Mouse (Mus musculus): Measurements from ENCODE around the gene Prkacb. TPM values are rescaled to one million over a fixed set of nuclear protein-coding genes. Genes with fewer than 3 reads are reported as not detected.

The Prkacb gene
- polyA plus RNA-seq, 1 experiment from 2014 or later = 76.2 TPM

DNA sequence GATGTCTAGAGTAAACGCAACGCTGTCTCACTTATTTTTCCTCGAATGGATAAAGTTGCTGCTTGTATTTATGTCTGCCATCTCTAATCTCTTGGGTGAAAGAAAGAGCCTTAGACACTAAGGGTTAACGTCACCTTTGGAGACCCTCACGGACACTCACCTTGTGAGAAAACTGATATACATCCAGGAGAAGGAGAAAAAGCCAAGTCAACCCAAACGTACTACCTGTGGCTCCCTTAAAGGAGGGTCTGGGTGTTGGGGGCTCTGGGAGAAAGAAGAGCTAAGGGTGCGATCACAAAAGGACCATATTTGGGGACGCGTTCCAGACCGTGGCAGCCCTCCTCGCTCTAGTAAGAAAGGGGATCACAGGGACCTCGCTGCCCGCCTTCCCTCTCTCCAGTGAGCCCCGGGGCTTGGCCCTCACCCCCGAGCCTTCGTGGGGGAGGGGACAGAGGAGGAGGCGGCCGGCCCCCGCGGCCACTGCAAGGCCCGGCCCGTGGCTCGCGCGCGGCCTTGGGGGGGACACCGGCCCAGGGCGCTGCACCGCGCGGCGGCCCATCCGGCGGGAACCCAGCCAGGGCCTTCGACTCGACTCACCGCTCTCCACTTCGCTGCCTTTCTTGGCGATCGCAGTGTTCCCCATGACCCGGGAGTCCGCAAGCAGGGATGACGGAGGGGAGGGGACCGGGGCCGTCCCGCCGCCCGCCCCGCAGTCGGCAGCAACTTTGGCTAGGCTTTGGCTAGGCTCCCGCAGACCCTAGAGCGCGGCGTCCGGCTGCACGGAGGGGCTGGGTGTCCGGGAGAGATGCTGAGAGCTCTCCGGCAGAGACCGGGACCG lies 530 bp downstream of the Prkacb start:
- Histone ChIP-seq H3K36me3 (peaks cover 13% of the 10 kb centered on the region), H3K4me1 (peaks cover 13% of the 10 kb centered on the region; the same call in 1 of the 2 replicates), H3K27me3 (ENCODE audit: low read depth, poor library complexity, severe bottlenecking) (no peaks in the 10 kb centered on the region), H3K9me3 (replicated peaks) (no peaks in the 10 kb centered on the region), H3K27ac (peak overlapping the region; percentile 97), H3K4me3 (peak overlapping the region; percentile 95)
- under 1% methylated on average over 53 of the region's 60 CpGs for WGBS
- peak; percentile 75 for DNase-seq (ENCODE audit: low spot score)

DNA sequence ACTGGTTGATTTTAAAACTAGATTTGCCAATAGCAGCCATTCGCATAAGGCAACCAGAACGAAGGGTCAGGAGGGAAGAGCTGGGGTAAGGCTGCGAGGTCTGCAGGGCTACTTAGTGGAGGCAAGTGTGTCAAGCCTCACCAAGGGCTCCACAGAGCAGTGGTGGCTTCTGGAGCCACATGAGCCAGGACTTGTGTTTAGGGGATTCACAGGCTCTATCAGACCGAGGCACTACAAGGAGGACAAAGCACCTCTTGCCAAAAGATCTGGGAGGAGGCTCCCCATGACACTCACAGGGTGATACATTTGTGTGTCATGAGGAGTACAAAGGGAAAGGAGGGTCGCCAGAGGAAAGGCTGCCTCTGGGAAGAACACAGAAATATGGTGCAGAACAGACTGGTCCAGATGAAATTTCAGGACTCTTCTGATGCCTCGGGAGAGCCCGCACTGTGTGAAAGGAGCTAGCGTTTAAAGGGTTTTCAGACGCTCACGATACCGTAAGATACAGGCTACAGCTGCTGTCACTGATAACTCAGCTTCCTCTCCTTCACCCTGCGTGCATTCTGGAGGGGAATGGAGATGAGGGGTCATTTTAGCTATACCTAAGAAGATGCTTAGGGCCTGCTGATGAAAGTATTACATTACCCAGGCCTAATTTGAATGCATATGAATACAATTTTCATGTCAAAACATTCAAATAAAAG lies 19.1 kb downstream of the Prkacb start:
- Histone ChIP-seq H3K9me3 (replicated peaks) (no peaks in the 10 kb centered on the region), H3K27ac (no peak overlapping the region), H3K4me1 (no peaks in the 10 kb centered on the region), H3K36me3 (peaks cover 20% of the 10 kb centered on the region), H3K4me3 (no peak overlapping the region), H3K27me3 (ENCODE audit: low read depth, poor library complexity, severe bottlenecking) (no peaks in the 10 kb centered on the region)
- no peak for DNase-seq (ENCODE audit: low spot score)
- 89% methylated on average over 12 of the region's 12 CpGs for WGBS

DNA sequence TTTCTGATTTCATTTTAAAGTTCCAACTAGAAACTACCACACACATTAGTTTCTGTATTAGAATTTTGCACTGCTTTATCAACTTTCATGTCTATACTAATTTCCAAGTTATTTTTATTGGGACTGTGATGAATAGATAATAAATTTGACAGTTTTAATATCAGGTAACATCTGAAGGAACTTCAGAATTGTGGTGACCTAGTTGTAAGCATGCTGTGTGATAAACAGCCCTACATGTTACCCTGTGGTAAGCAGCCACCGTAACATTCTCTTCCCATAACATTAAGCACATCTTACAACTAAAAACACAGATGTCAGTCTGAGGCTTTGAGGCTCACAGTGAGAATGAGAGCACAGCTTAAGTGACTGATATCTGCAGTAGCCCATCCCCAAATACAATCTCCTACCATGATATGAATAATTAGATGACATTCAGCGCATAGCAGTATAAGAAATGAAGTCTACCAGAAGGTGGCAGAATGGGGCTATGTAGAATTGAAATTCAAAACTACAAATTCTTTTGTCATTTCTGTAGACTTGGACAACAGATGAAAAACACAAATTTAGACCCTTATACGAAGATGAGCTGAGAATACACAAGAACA lies 20.5 kb downstream of the Prkacb start:
- no peak for DNase-seq (ENCODE audit: low spot score)
- Histone ChIP-seq H3K27me3 (ENCODE audit: low read depth, poor library complexity, severe bottlenecking) (no peaks in the 10 kb centered on the region), H3K4me3 (no peak overlapping the region), H3K27ac (no peak overlapping the region), H3K36me3 (peaks cover 24% of the 10 kb centered on the region), H3K4me1 (no peaks in the 10 kb centered on the region), H3K9me3 (replicated peaks) (no peaks in the 10 kb centered on the region)
- 94% methylated on average over 3 of the region's 3 CpGs for WGBS

DNA sequence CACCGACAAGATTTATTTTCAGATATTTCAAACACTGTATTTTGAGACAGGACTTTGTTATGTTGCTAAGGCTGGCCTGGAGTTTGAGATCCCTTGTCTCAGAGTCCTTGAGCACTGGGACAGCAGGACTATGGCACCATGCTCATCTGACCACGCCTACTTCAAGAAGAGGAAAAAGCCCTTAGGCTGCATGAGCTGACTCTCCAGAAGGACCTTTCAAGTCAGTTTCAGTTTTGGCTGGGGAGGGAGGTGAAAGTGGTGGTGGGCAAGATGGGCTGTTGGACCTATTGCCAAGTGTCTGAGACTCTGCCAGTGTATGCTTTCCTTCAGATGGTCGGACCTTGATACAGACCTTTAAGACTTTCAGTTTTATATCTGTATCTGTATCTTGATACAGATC lies 28.6 kb downstream of the Prkacb start:
- WGBS = 80% methylated on average over 3 of the region's 3 CpGs
- Histone ChIP-seq H3K27me3 (ENCODE audit: low read depth, poor library complexity, severe bottlenecking) (no peaks in the 10 kb centered on the region), H3K27ac (no peak overlapping the region), H3K9me3 (replicated peaks) (no peaks in the 10 kb centered on the region), H3K4me3 (no peak overlapping the region), H3K36me3 (0 out of 2 replicates have a peak, but pooled peaks cover 7% of the 10 kb centered on the region), H3K4me1 (peaks cover 13% of the 10 kb centered on the region; the same call in 1 of the 2 replicates)
- DNase-seq (ENCODE audit: low spot score) = no peak

DNA sequence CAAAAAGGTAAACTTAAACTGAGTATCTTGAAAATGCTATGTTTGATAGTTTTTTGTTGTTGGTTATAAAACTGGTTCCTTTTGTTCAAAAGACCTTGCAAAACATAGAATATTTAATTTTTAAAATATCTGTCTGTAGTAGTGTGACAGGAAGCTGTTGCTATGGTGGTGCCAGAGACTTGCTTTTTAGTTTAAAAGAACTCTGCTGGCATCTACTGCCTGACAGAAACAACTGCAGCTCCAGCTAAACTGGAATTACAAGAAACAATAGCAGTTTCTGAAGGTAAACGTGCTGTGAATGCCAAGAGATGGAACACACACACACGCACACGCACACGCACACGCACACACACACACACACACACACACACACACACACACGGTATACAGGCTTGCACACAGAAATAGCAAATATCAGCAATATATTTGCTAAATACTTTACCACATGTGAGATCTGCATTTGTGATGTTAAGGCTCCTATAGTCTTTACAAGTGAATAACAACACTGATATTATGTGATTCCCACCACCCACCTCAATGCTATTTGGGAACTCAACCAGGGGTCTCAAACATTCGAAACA lies 29.1 kb downstream of the Prkacb start:
- Histone ChIP-seq H3K27ac (no peak overlapping the region), H3K4me3 (no peak overlapping the region), H3K36me3 (0 out of 2 replicates have a peak, but pooled peaks cover 7% of the 10 kb centered on the region), H3K4me1 (peaks cover 13% of the 10 kb centered on the region; the same call in 1 of the 2 replicates), H3K27me3 (ENCODE audit: low read depth, poor library complexity, severe bottlenecking) (no peaks in the 10 kb centered on the region), H3K9me3 (replicated peaks) (no peaks in the 10 kb centered on the region)
- no peak for DNase-seq (ENCODE audit: low spot score)
- WGBS = 82% methylated on average over 7 of the region's 7 CpGs

DNA sequence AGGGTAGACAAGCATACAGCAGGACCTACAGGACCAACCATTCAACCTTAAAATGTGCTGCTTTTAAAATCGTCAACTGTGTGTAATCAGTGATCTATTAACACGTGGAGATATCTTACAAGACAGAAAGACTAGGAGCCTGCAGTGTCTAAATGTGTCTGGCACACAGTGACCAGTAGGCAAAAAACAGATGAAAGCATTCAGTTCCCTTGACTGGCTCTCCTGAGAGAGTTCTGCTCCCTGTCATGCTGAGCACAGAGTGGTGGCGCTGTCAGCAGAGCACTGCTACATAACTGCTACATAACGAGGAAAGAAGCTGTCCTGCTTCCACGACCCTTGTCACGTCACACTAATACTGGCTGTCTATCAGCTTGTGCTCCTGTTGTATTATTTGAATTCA lies 30.2 kb downstream of the Prkacb start:
- H3K27ac ChIP-seq = no peak overlapping the region
- H3K27me3 ChIP-seq (ENCODE audit: low read depth, poor library complexity, severe bottlenecking) = no peaks in the 10 kb centered on the region
- H3K9me3 ChIP-seq (replicated peaks) = no peaks in the 10 kb centered on the region
- 41% methylated on average over 6 of the region's 6 CpGs for whole genome bisulfite sequencing
- peaks cover 13% of the 10 kb centered on the region; the same call in 1 of the 2 replicates for H3K4me1 ChIP-seq
- H3K4me3 ChIP-seq = no peak overlapping the region
- no peak for DNase-seq (ENCODE audit: low spot score)
- 0 out of 2 replicates have a peak, but pooled peaks cover 5% of the 10 kb centered on the region for H3K36me3 ChIP-seq

DNA sequence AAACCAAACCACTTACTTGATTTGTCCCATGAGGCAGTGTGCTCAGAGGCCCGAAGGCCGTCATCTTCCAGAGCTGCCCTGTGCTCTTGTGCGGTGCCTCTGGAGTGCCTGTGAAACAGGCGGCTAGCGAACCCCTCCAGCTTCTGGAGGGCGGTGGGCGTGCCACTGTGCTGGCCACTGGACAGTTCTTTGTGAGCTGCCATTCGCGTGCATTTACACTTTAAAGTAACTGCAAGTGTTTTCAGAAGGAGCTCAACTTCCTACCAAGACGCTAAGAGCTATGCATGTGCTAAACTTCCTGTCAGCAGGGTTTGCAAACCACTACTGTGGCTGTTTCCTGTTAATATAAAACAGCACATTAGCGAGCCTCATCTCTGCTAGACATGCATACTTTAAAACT lies 31.7 kb downstream of the Prkacb start:
- Histone ChIP-seq H3K9me3 (replicated peaks) (no peaks in the 10 kb centered on the region), H3K4me1 (peaks cover 13% of the 10 kb centered on the region; the same call in 1 of the 2 replicates), H3K36me3 (no peaks in the 10 kb centered on the region), H3K4me3 (no peak overlapping the region), H3K27me3 (ENCODE audit: low read depth, poor library complexity, severe bottlenecking) (no peaks in the 10 kb centered on the region), H3K27ac (peak overlapping the region; percentile 67; the same call in 1 of the 2 replicates)
- peak; percentile 57 for DNase-seq (ENCODE audit: low spot score)
- 31% methylated on average over 11 of the region's 11 CpGs for WGBS

DNA sequence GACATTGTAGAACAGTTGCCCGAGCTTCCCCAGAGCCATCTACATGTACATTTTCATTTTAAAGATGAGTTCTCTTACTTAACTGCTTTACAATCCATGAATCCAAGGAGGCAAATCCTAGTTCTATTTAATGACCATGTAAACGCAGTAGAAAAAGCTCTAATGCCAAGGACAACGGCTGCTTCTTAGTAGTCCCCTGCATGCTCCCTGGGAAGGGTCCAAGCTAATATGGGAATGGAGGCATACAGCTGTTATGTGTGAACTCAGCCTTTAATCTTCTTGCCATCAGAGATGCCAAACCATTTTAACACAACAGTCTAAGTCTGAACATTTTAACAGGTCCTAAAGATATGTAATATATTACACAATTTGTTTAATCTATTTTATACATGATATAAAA lies 32.5 kb downstream of the Prkacb start:
- H3K9me3 ChIP-seq (replicated peaks) = no peaks in the 10 kb centered on the region
- no peak for DNase-seq (ENCODE audit: low spot score)
- no peaks in the 10 kb centered on the region for H3K36me3 ChIP-seq
- no peak overlapping the region for H3K4me3 ChIP-seq
- no peak overlapping the region for H3K27ac ChIP-seq
- H3K27me3 ChIP-seq (ENCODE audit: low read depth, poor library complexity, severe bottlenecking) = no peaks in the 10 kb centered on the region
- peaks cover 13% of the 10 kb centered on the region; the same call in 1 of the 2 replicates for H3K4me1 ChIP-seq
- 90% methylated on average over 3 of the region's 3 CpGs for WGBS

DNA sequence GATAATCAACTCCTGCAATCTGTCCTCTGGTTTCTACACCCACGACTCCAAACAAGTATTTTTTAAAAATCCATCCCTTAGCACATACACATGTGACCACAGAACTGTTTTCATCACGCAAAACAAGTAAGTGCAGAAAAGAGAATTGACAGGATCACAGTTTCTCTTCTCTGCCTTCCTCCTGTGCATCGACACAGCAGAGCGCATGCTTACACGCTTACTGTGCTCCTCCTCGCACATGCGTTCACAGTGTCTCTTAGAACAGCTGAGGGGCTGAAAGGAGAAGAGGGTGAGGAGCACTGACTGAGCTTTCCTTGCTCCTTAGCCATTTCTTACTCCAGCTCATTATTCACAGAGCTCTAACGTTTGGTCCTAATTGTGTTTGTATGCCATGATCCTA lies 33.9 kb downstream of the Prkacb start:
- Histone ChIP-seq H3K4me1 (peaks cover 13% of the 10 kb centered on the region; the same call in 1 of the 2 replicates), H3K36me3 (no peaks in the 10 kb centered on the region), H3K27me3 (ENCODE audit: low read depth, poor library complexity, severe bottlenecking) (no peaks in the 10 kb centered on the region), H3K27ac (no peak overlapping the region), H3K4me3 (no peak overlapping the region), H3K9me3 (replicated peaks) (no peaks in the 10 kb centered on the region)
- DNase-seq (ENCODE audit: low spot score) = no peak
- WGBS = 88% methylated on average over 8 of the region's 8 CpGs

DNA sequence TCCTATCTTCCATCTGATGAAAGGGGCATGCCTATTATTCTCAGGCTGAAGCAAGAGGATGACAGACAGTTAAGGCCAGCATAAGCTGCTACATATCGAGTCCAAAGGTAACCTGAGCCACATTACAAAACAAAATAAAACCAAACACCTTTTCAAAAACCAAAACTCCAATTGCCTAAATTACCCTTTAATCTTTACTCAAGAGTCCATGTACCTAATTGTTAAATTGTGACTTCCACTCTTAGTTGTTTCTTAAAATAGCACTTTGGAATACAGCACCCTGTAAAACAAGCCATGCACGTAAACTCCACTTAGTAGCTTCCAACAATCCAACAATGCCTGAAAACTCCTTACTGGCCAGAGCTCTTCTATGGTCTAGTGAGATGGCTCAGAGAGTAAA lies 34.3 kb downstream of the Prkacb start:
- H3K27ac ChIP-seq = no peak overlapping the region
- no peak overlapping the region for H3K4me3 ChIP-seq
- WGBS = 76% methylated on average over 2 of the region's 2 CpGs

DNA sequence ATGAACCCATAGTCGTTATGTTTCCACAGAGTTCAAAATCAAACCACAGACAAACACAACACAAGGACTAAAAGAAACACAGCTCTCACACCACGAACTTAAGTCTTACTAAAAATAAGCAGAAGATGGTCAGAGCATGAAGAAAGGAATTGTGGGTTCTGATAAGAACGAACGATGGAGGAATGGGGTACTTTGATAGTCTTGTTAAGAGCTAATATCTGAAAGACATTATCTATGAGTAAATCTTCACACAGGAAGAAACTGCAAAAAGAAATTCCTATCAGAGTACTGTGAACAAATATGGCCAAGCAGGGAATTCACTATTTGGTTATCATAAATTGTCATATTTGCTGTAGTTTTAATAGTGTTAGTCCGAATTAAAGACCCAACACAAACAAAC lies 36.1 kb downstream of the Prkacb start:
- Histone ChIP-seq H3K4me1 (peaks cover 8% of the 10 kb centered on the region; the same call in 1 of the 2 replicates), H3K9me3 (replicated peaks) (no peaks in the 10 kb centered on the region), H3K27ac (no peak overlapping the region), H3K36me3 (no peaks in the 10 kb centered on the region), H3K4me3 (no peak overlapping the region), H3K27me3 (ENCODE audit: low read depth, poor library complexity, severe bottlenecking) (no peaks in the 10 kb centered on the region)
- no peak for DNase-seq (ENCODE audit: low spot score)
- 93% methylated on average over 5 of the region's 5 CpGs for WGBS

More for the DNA sequence above, 34.3 kb downstream of the Prkacb start:
- H3K36me3 ChIP-seq = no peaks in the 10 kb centered on the region
- H3K27me3 ChIP-seq (ENCODE audit: low read depth, poor library complexity, severe bottlenecking) = no peaks in the 10 kb centered on the region
- H3K4me1 ChIP-seq = peaks cover 13% of the 10 kb centered on the region; the same call in 1 of the 2 replicates
- DNase-seq (ENCODE audit: low spot score) = no peak
- H3K9me3 ChIP-seq (replicated peaks) = no peaks in the 10 kb centered on the region

DNA sequence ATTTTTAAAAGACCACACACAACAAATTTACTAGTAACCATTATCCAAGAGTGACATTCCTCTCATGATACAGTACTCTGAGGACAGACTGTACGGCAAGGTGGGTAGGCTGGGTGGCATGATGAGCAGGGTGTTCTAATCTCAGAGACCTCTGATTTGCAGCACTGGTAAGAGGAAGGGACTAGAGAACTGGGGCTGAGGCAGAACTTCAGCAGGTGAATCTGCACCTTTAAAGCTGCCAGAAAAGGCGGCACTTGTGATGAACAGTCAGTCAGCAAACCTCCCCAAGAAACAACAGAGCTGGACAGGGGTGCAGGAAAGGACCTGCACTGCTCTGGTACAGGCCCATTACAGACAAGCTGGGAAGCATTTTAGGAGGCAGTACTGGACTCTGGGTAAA lies 41.9 kb downstream of the Prkacb start:
- H3K27me3 ChIP-seq (ENCODE audit: low read depth, poor library complexity, severe bottlenecking) = no peaks in the 10 kb centered on the region
- 73% methylated on average over 2 of the region's 2 CpGs for WGBS
- H3K4me3 ChIP-seq = no peak overlapping the region
- H3K27ac ChIP-seq = no peak overlapping the region
- H3K36me3 ChIP-seq = peaks cover 9% of the 10 kb centered on the region; the same call in 1 of the 2 replicates
- H3K9me3 ChIP-seq (replicated peaks) = no peaks in the 10 kb centered on the region
- no peak for DNase-seq (ENCODE audit: low spot score)
- H3K4me1 ChIP-seq = peaks cover 16% of the 10 kb centered on the region

All from limb, embryonic 10.5 days (tissue).